Mouse (Mus musculus): ENCODE results near the gene Elof1.

- TF ChIP-seq GATA1 (IDR thresholded peaks at IDR 0.05; ENCODE audit: borderline replicate concordance, low read length) (no peak), CTCF (IDR thresholded peaks at IDR 0.05; ENCODE audit: low read depth, low read length) (no peak), GATA2 (IDR thresholded peaks at IDR 0.05; ENCODE audit: borderline replicate concordance, low read depth, low read length) (no peak), POLR2AphosphoS5 (IDR thresholded peaks at IDR 0.05; ENCODE audit: insufficient replicate concordance, low read depth, low read length) (no peak)
These were observed 51.3 kb downstream of the Elof1 start for GRCm38 (mm10) chr9:22065642-22066041.

Measured in G1E (cell line).